Mouse (Mus musculus): ENCODE measurements around the gene Pemt. TPM values are rescaled to one million over a fixed set of nuclear protein-coding genes. Genes with fewer than 3 reads are reported as not detected.

The Pemt gene
- polyA plus RNA-seq, 1 experiment from 2014 or later = 6.0 TPM

DNA sequence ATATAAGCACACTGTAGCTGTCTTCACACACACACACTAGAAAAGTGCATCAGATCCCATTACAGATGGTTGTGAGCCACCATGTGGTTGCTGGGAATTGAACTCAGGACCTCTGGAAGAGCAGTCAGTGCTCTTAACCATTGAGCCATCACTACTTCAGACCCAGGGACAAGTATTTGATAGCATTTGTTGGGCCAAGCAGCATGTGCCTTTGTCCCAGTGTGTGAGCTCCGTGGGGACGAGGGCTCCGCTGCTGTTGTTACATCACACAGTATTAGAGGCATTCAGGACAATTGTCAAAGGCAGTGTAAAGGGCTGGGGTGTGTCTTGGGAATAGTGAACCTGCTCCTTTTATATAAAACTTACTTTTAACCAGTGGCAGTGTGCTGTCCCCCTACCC lies 109.3 kb downstream of the Pemt start:
- Histone ChIP-seq H3K27ac (ENCODE audit: low read depth, low read length) (no peak overlapping the region), H3K9me3 (ENCODE audit: control insufficient read depth, low read length) (no peaks in the 10 kb centered on the region), H3K9ac (ENCODE audit: low read length) (no peak overlapping the region), H3K4me3 (ENCODE audit: low read depth, low read length) (no peak overlapping the region), H3K27me3 (ENCODE audit: control insufficient read depth, insufficient read depth, low read length) (no peaks in the 10 kb centered on the region), H3K4me1 (ENCODE audit: control insufficient read depth, insufficient read depth, low read length) (no peaks in the 10 kb centered on the region), H3K4me2 (no peak overlapping the region), H3K36me3 (ENCODE audit: control insufficient read depth, insufficient read depth, low read length) (no peaks in the 10 kb centered on the region)
- ATAC-seq (ENCODE audit: low FRiP score) = no peak
- 69% methylated on average over 3 of the region's 3 CpGs for WGBS
- no peak for DNase-seq (ENCODE audit: low spot score, missing footprints)

DNA sequence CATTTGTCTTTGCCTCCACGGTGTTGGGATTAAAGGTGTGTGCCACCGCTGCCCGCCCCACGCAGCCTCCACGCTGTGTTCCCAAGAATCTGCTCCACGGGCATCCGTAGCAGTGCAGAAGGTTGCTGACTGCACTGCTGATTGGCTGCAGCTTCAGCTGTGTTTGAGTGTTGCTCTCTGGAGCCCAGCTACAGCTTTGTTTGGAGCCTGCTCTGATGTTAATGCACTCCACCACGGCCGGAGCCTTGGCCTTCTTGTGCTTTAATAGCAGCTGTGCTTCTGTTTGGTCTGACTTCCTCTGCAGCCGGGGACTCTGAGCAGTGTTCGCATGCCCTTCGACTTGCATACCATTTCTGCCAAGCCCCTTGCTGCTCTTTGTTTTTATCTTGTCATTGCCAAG lies 112.3 kb downstream of the Pemt start:
- H3K27me3 ChIP-seq (ENCODE audit: control insufficient read depth, insufficient read depth, low read length) = no peaks in the 10 kb centered on the region
- ATAC-seq (ENCODE audit: low FRiP score) (no peak), DNase-seq (ENCODE audit: low spot score, missing footprints) (no peak)
- H3K4me2 ChIP-seq = no peak overlapping the region
- 51% methylated on average over 12 of the region's 12 CpGs for WGBS
- H3K4me1 ChIP-seq (ENCODE audit: control insufficient read depth, insufficient read depth, low read length) = no peaks in the 10 kb centered on the region
- no peak overlapping the region for H3K9ac ChIP-seq (ENCODE audit: low read length)
- H3K9me3 ChIP-seq (ENCODE audit: control insufficient read depth, low read length) = no peaks in the 10 kb centered on the region
- H3K27ac ChIP-seq (ENCODE audit: low read depth, low read length) = no peak overlapping the region
- no peak overlapping the region for H3K4me3 ChIP-seq (ENCODE audit: low read depth, low read length)
- no peaks in the 10 kb centered on the region for H3K36me3 ChIP-seq (ENCODE audit: control insufficient read depth, insufficient read depth, low read length)

DNA sequence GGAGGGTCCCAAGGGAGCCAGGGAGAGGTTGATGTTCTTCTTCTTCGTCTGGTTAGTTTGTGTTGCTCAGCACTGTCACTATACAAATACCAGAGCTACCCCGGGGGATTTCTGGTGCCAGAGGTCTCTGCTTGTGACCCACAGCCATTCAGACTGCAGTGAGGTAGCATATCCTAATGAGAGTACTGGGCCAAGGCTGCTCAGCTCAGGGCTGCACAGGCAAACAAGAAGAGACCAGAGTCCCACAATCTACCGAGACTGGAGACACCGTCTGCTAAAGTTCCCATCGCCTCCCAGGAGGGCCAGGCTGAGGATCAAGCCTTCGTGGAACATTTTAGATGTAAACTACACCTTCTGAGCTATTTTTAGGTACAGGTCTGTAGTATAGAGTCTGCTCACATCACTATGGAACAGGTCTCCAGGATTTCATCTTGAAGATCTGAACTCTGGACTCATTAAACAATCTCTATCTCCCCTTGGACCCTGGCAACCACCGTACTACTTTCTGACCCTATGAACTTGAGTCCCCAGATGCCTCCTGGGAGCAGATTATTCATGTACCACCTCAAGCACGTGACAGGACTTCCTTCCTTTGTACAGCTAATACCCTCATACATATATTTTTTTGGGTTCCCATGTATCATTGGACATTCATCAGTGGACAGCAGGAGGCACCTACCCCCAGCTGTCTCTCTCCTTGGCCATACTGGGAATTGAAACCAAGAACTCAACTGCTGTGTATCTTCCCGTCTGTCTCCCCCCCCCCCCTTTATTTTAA lies 113.5 kb downstream of the Pemt start:
- Histone ChIP-seq H3K4me1 (ENCODE audit: control insufficient read depth, insufficient read depth, low read length) (no peaks in the 10 kb centered on the region), H3K27me3 (ENCODE audit: control insufficient read depth, insufficient read depth, low read length) (no peaks in the 10 kb centered on the region), H3K27ac (ENCODE audit: low read depth, low read length) (no peak overlapping the region), H3K4me2 (no peak overlapping the region), H3K36me3 (ENCODE audit: control insufficient read depth, insufficient read depth, low read length) (no peaks in the 10 kb centered on the region), H3K4me3 (ENCODE audit: low read depth, low read length) (no peak overlapping the region), H3K9me3 (ENCODE audit: control insufficient read depth, low read length) (no peaks in the 10 kb centered on the region), H3K9ac (ENCODE audit: low read length) (no peak overlapping the region)
- no peak for DNase-seq (ENCODE audit: low spot score, missing footprints)
- no peak for ATAC-seq (ENCODE audit: low FRiP score)
- 75% methylated on average over 9 of the region's 9 CpGs for WGBS

DNA sequence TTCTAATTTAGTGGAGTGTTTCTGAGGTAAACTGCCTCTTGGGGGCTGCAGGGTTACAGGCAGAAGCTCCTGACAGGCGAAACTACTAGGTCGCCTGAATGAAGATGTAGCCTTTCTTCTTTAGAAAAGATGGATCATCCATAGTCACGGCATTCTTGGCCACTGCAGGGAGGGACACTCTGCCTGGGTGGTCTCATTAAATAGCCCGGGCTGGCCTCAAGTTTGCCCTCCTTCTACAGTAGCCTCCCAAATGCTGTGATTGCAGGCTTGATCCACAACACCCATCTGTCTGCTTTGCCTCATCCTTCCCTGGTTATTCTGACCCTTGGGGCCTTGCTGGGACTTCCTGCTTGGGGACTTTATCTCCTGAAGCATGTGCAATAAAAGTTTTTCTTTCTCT lies 116.3 kb downstream of the Pemt start:
- Histone ChIP-seq H3K4me3 (ENCODE audit: low read depth, low read length) (no peak overlapping the region), H3K9ac (ENCODE audit: low read length) (no peak overlapping the region), H3K4me2 (no peak overlapping the region), H3K36me3 (ENCODE audit: control insufficient read depth, insufficient read depth, low read length) (no peaks in the 10 kb centered on the region), H3K27ac (ENCODE audit: low read depth, low read length) (no peak overlapping the region), H3K9me3 (ENCODE audit: control insufficient read depth, low read length) (no peaks in the 10 kb centered on the region), H3K27me3 (ENCODE audit: control insufficient read depth, insufficient read depth, low read length) (no peaks in the 10 kb centered on the region), H3K4me1 (ENCODE audit: control insufficient read depth, insufficient read depth, low read length) (no peaks in the 10 kb centered on the region)
- DNase-seq (ENCODE audit: low spot score, missing footprints) = no peak
- no peak for ATAC-seq (ENCODE audit: low FRiP score)
- WGBS = 46% methylated on average over 4 of the region's 4 CpGs

DNA sequence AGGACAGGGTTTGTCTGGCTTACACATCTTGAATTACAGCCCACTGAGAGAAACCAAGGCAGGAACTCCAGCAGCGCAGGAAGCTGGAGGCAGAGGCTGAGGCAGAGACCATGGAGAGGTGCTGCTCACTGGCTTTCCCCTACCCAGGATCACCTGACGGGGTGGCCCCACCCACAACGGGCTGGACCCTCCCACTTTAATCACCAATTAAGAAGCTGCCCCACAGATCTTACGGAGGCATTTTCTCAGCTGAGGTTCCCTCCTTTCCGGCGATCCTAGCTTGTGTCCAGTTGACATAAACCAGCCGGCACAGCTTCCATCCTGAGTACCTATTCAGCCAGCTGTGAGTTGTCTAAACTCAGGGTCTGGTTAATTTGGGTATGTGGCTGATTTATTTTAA lies 125.0 kb downstream of the Pemt start:
- Histone ChIP-seq H3K9me3 (ENCODE audit: control insufficient read depth, low read length) (no peaks in the 10 kb centered on the region), H3K27ac (ENCODE audit: low read depth, low read length) (no peak overlapping the region), H3K9ac (ENCODE audit: low read length) (no peak overlapping the region), H3K27me3 (ENCODE audit: control insufficient read depth, insufficient read depth, low read length) (no peaks in the 10 kb centered on the region), H3K4me1 (ENCODE audit: control insufficient read depth, insufficient read depth, low read length) (0 out of 2 replicates have a peak, but pooled peaks cover 3% of the 10 kb centered on the region), H3K36me3 (ENCODE audit: control insufficient read depth, insufficient read depth, low read length) (no peaks in the 10 kb centered on the region), H3K4me3 (ENCODE audit: low read depth, low read length) (no peak overlapping the region), H3K4me2 (no peak overlapping the region)
- no peak for DNase-seq (ENCODE audit: low spot score, missing footprints)
- no peak for ATAC-seq (ENCODE audit: low FRiP score)
- WGBS = 23% methylated on average over 7 of the region's 7 CpGs

Other genes with a start within 250 kb of the Pemt start
- gene Flcn, start 236.5 kb downstream of the Pemt start, polyA plus RNA-seq (2014; fragmentation: Nextera tagmentation; extraction: Ambion mirVana) = 27.4 and 28.2 TPM in 2 replicates
- gene Nt5m, start 207.0 kb downstream of the Pemt start, polyA plus RNA-seq (2014; fragmentation: Nextera tagmentation; extraction: Ambion mirVana) = 38.8 and 40.4 TPM in 2 replicates
- 252 and 256 TPM in 2 replicates for gene Cops3, start 206.7 kb downstream of the Pemt start, polyA plus RNA-seq (2014; fragmentation: Nextera tagmentation; extraction: Ambion mirVana)
- 43.3 and 49.3 TPM in 2 replicates for gene Med9, start 98.3 kb downstream of the Pemt start, polyA plus RNA-seq (2014; fragmentation: Nextera tagmentation; extraction: Ambion mirVana)
- 0.68 and 0.75 TPM in 2 replicates for gene Rasd1, start 81.5 kb downstream of the Pemt start, polyA plus RNA-seq (2014; fragmentation: Nextera tagmentation; extraction: Ambion mirVana)
- 19.0 and 23.9 TPM in 2 replicates for gene Rai1, start 58.5 kb upstream of the Pemt start, polyA plus RNA-seq (2014; fragmentation: Nextera tagmentation; extraction: Ambion mirVana)
- 38.3 and 41.1 TPM in 2 replicates for gene Srebf1, start 176.1 kb upstream of the Pemt start, polyA plus RNA-seq (2014; fragmentation: Nextera tagmentation; extraction: Ambion mirVana)